Mouse (Mus musculus): ENCODE results near the gene Yars2. TPM values are rescaled to one million over a fixed set of nuclear protein-coding genes. Genes with fewer than 3 reads are reported as not detected.
"Not testable (repeated sequence)": the region's sequence is repeated elsewhere in the genome, so short reads cannot be mapped to it uniquely, and the experiment has no call there.

Yars2 gene
- total and polyA plus RNA-seq, 3 experiments: 48.2 to 49.2 TPM; not detected in 1

DNA sequence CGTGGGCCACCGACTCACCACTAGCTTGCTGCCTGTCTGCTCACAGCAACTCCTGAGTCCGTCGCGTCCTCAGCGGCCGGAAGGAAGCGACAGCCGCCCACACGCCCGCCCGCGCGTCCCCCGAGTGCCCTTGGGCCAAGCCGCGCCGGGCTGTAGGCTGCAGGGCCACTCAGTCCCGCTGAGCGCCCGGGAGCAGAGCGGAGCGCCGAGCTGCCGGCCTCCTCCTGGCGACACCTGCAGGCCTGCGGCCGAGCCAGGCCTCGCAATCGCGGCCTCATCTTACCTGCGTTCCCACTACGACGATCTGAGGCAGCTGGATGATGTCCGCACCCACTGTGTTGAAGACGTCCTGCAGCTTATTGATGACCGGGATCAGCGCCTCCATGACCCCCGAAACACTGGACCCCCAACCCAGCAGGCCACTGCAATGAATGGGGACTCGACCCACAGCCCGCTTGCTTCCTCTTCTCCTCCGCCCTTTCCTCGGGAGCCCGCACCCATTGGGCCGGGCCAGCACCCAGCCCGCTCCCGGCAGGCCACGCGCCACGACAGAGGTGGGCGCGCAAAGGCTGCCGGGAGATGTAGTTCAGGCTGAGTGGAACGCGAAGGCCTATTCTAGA is 55.8 kb downstream of the Yars2 start, which contains the start of gene Dnm1l (continued):
- TF ChIP-seq ZMIZ1 (IDR thresholded peaks at IDR 0.05; ENCODE audit: low read depth, low read length) (peak; percentile 60; the same call in 1 of the 2 replicates), USF1 (IDR thresholded peaks at IDR 0.05; ENCODE audit: low read depth, low read length) (peak; percentile 61; the same call in 1 of the 2 replicates), MYC (IDR thresholded peaks at IDR 0.05; ENCODE audit: low read depth, low read length) (no peak), POLR2AphosphoS5 (IDR thresholded peaks at IDR 0.05; ENCODE audit: borderline replicate concordance, low read depth, low read length) (no peak), MAX (IDR thresholded peaks at IDR 0.05; ENCODE audit: low read length) (no peak; the same call in 1 of the 2 replicates), MEF2A (IDR thresholded peaks at IDR 0.05; ENCODE audit: extremely low read depth, insufficient replicate concordance, low read depth, low read length, poor library complexity, severe bottlenecking) (no peak), GATA1 (IDR thresholded peaks at IDR 0.05; ENCODE audit: low read depth, low read length) (no peak), MXI1 (IDR thresholded peaks at IDR 0.05; ENCODE audit: low read depth, low read length) (peak; percentile 56), ZNF384 (IDR thresholded peaks at IDR 0.05; ENCODE audit: low read depth, low read length) (no peak), CHD1 (IDR thresholded peaks at IDR 0.05; ENCODE audit: low read depth, low read length) (no peak), KAT2A (conservative IDR thresholded peaks at IDR 0.05; ENCODE audit: low read depth, low read length) (peak; percentile 87; the same call in 1 of the 2 replicates)

DNA sequence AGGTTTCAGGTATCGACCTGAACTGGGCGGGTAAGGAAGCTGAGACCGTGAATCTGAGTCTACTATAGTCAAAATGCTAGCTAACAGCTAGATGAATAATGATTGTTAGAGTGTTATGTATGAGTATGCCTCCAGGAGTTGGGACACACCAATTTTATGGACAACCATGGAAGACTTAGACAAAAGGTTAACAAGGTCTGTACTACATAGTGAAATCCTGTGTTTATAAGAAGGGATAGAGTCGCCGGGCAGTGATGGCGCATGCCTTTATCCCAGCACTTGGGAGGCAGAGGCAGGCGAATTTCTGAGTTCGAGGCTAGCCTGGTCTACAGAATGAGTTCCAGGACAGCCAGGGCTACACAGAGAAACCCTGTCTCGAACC is 56.3 kb downstream of the Yars2 start:
- not testable (repeated sequence) for H3K27me3 ChIP-seq (ENCODE audit: control insufficient read depth in 1 of 2, insufficient read depth in 2 of 2, low read length in 2 of 2); DNase-seq (ENCODE audit: low read depth, low spot score); H3K9me3 ChIP-seq (replicated peaks; ENCODE audit: insufficient read depth, low read length); H3K27ac ChIP-seq (ENCODE audit: control insufficient read depth, low read depth, low read length)
- H3K9ac ChIP-seq (ENCODE audit: control insufficient read depth, low read depth, low read length, poor library complexity, severe bottlenecking): peak overlapping the region; percentile 44; the same call in 1 of the 2 replicates
- peaks cover 0 to 14% of the 10 kb centered on the region in 2 experiments; a peak in 2 of 4 replicates for H3K36me3 ChIP-seq (ENCODE audit: control insufficient read depth in 1 of 2, insufficient read depth in 2 of 2, low read length in 2 of 2)
- peaks cover 28% of the 10 kb centered on the region for H3K79me2 ChIP-seq (ENCODE audit: control insufficient read depth, insufficient read depth, low read length, poor library complexity)
- peak overlapping the region; percentile 83 to 90 for H3K4me3 ChIP-seq (ENCODE audit: control insufficient read depth in 1 of 2, insufficient read depth in 1 of 2, low read depth in 2 of 2, low read length in 2 of 2)
- H3K4me1 ChIP-seq (ENCODE audit: control insufficient read depth in 1 of 2, insufficient read depth in 2 of 2, low read length in 2 of 2): peaks cover 0 to 11% of the 10 kb centered on the region in 2 experiments; a peak in 3 of 4 replicates

Other genes starting within 250 kb of the Yars2 start
- gene Pkp2, start 89.6 kb upstream of the Yars2 start, total RNA-seq (2012; rRNA removed): 0.54 and 0.72 TPM in 2 replicates
- gene Pkp2, start 89.6 kb upstream of the Yars2 start, polyA plus RNA-seq (2012; ENCODE audit: insufficient read depth in 1 of 2, insufficient read length in 2 of 2, low read depth in 1 of 2, low replicate concordance in 2 of 2, missing spikeins in 1 of 2): 1 to 10 TPM in 1 of 2 experiments, not detected in 1; 2.2 TPM
- gene Dnm1l, start 56.0 kb downstream of the Yars2 start, total RNA-seq (2012; rRNA removed): 53.3 and 55.2 TPM in 2 replicates
- 10 to 100 TPM; 62.3 to 83.2 TPM for gene Dnm1l, start 56.0 kb downstream of the Yars2 start, polyA plus RNA-seq (2012; ENCODE audit: insufficient read depth in 1 of 2, insufficient read length in 2 of 2, low read depth in 1 of 2, low replicate concordance in 2 of 2, missing spikeins in 1 of 2)

Measured in MEL (cell line).